Mouse (Mus musculus): ENCODE measurements at regions not wholly inside any gene's neighbourhood (a gene's known extent, or its start where the extent isn't known, plus 50 kb on each side); places are given as distances from the start of the nearest gene placed in this dataset.

- no peak for DNase-seq
Observed at GRCm38 (mm10) chr8:35249747-35250375, 515.7 kb upstream of the Gm19410 start.

- DNase-seq, result no peak
Observed at GRCm38 (mm10) chr8:35250641-35251040, 514.9 kb upstream of the Gm19410 start.

GRCm38 (mm10) chr8:35253946-35254345 lies 511.6 kb upstream of the Gm19410 start:
- no peak for DNase-seq

GRCm38 (mm10) chr8:35255327-35255726 lies 510.3 kb upstream of the Gm19410 start:
- no peak for DNase-seq

- DNase-seq, result no peak
Observed at GRCm38 (mm10) chr8:35256958-35257357, 508.6 kb upstream of the Gm19410 start.

GRCm38 (mm10) chr8:35268221-35268620 lies 497.4 kb upstream of the Gm19410 start:
- no peak for DNase-seq

- no peak for DNase-seq
Observed at GRCm38 (mm10) chr8:35268986-35269385, 496.6 kb upstream of the Gm19410 start.

GRCm38 (mm10) chr8:35275972-35276371 lies 489.6 kb upstream of the Gm19410 start:
- no peak for DNase-seq

GRCm38 (mm10) chr8:35276460-35276859 lies 489.1 kb upstream of the Gm19410 start:
- DNase-seq, result no peak

- no peak for DNase-seq
Observed at GRCm38 (mm10) chr8:35278946-35279345, 486.6 kb upstream of the Gm19410 start.

GRCm38 (mm10) chr8:35280741-35281140 lies 484.8 kb upstream of the Gm19410 start:
- DNase-seq, result no peak

GRCm38 (mm10) chr8:35283366-35283765 lies 482.2 kb upstream of the Gm19410 start:
- DNase-seq, result no peak

GRCm38 (mm10) chr8:35289018-35289417 lies 476.6 kb upstream of the Gm19410 start:
- no peak for DNase-seq

- DNase-seq, result no peak
Observed at GRCm38 (mm10) chr8:35289967-35290366, 475.6 kb upstream of the Gm19410 start.

GRCm38 (mm10) chr8:35293437-35294126 lies 472.0 kb upstream of the Gm19410 start:
- DNase-seq, result peak in 1 of 2 experiments; percentile 14

- DNase-seq, result no peak
Observed at GRCm38 (mm10) chr8:35296936-35297335, 468.7 kb upstream of the Gm19410 start.

GRCm38 (mm10) chr8:35299088-35299487 lies 466.5 kb upstream of the Gm19410 start:
- DNase-seq, result no peak

GRCm38 (mm10) chr8:35300359-35300758 lies 465.2 kb upstream of the Gm19410 start:
- no peak for DNase-seq

- DNase-seq, result no peak
Observed at GRCm38 (mm10) chr8:35300881-35301521, 464.6 kb upstream of the Gm19410 start.

GRCm38 (mm10) chr8:35302856-35303255 lies 462.7 kb upstream of the Gm19410 start:
- DNase-seq, result no peak

- no peak for DNase-seq
Observed at GRCm38 (mm10) chr8:35321270-35321865, 444.2 kb upstream of the Gm19410 start.

- no peak for DNase-seq
Observed at GRCm38 (mm10) chr8:35323180-35323975, 442.2 kb upstream of the Gm19410 start.

All from lung, adult 18-20 months (tissue).